Mouse (Mus musculus) urinary bladder, adult 2 months (tissue): ENCODE measurements around the gene Csnk2a1. TPM values are rescaled to one million over a fixed set of nuclear protein-coding genes. Genes with fewer than 3 reads are reported as not detected.
"Not testable (repeated sequence)": the region's sequence is repeated elsewhere in the genome, so short reads cannot be mapped to it uniquely, and the experiment has no call there.

Experiments
- DNase-seq: peaks from one replicate; pipeline ENCODE4 v3.0.0; 2022; ENCODE audit warnings: low spot score
- polyA plus RNA-seq: library from polyadenylated mRNA; depleted of rRNA; stranded (reverse); fragments of >200 nt; gene quantifications from 2 replicates; pipeline ENCODE4 v1.2.3, GENCODE M21; 2012; rRNA removed

The Csnk2a1 gene
- 53.8 and 58.6 TPM in 2 replicates for polyA plus RNA-seq

GRCm38 (mm10) chr2:152226248-152227050, at the start of gene Csnk2a1:
Csnk2a1 (plus strand) TSS chr2:152226839.
- DNase-seq = peak; percentile 80

- no peak for DNase-seq
Measured at GRCm38 (mm10) chr2:152177162-152177805, 49.4 kb upstream of the Csnk2a1 start.

DNA sequence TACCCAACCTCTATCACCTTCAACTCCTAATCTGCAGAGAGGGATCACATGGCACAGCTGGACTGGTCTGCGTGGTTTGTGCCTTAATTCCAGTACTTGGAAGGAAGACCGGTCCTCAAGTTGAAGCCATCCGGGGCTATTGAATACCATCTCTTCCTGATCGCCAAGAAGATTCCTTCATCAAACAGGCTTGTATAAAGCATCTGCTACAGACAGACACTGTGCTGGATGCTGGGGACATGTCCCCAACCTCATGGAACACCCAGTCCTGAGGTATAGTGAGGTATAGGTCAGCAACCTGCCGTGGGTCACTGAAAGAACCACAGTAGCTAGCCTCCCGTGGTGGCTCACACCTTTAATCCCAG, 48.9 kb upstream of the Csnk2a1 start:
- DNase-seq = no peak

DNA sequence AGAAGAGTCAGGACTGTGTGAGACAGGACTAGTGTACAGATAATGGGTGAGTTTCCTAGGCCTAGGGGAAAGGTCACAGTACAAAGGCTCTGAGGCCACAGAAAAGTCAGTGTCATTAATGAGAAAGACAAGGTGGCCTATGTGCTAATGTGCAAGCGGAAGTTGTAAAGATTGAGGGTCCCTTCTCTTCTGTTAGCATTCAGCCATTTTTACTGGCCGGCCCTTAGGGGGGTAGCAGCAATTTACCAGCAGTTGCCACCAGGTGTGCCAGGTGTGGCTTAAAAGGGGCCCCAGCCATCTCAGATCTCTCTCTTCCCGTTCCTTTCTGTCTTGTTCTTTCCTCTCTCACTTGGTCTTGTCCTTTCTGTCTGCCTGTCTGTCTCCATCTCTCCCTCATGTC, 48.3 kb upstream of the Csnk2a1 start:
- DNase-seq = no peak

DNA sequence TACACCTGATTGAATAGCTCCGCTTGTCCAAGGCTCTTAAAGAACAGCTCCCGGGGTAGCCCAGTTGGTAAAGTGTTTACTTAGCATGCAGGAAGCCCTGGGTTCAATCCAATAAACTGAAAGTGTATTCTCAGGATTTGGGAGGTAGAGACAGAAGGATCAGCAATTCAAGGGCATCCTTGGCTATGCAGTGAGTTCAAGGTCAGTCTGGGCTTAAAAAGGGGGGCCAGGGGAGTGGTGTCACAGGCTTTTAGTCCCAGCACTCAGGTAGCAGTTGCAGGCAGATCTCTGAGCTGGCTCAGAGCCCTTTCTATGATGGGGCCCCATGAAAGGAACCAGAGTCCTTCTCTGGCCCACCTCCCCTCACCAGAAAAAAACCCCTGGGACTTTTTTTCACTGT, 47.3 kb upstream of the Csnk2a1 start:
- no peak for DNase-seq

DNA sequence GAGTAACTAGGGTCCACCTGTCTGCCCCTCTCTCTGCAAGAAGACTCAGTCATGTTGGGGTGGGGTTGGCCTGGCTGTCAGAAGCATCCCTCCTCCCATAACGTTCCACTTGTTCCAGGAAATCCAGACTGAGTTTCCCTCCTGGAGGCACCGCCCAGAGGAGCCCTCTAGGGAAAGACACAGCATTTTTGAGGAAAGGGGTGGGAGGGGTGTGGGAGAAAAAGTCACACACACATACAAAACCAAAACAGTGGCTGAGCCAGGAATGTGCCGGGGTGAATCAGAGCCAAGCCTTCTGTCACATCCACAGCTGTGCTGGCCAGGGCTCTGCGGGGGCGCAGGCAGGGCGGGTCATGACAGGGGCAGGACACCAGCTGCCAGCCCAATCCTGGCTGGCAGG, 46.3 kb upstream of the Csnk2a1 start:
- DNase-seq = no peak

- DNase-seq = no peak
Measured at GRCm38 (mm10) chr2:152187132-152187531, 39.5 kb upstream of the Csnk2a1 start.

DNA sequence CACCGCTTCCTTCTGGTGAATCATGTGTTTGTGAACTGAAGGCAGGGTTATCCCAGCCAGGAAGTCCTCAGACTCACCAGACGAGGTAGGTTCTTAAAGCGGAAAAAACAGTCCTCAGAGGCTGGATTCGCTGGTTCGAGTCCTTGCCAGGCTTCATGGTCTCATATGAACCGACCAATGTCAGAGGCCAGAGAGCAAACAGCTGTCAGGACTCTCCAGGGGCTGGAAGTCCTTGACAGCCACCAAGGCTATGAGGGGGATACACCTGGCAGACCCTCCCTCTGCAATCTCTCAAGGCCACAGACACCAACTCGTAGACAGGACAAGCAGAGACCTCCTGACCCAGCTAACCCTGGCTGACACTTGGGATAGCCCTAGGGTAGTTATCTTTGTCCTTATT, 37.4 kb upstream of the Csnk2a1 start:
- DNase-seq = no peak

DNA sequence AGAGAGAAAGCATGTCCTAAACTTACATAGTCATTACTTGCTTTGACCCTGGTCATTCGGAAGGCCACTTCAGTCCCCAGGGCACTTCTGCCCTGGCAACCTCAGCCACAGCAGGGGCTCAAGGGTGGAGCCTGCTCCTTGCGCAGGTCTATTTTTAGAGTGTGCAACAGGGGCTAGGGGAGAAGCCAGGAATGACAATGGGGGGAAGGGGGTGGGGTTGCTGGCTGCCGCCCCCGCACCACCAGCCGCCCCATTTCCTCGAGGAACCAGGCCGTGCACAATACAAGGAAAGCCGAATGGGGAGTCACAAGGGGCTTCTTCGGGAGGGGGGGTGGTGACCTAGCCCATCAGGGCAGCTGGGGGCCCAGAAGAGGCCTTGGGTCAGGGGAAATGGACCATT, 37.0 kb upstream of the Csnk2a1 start:
- DNase-seq = no peak

DNA sequence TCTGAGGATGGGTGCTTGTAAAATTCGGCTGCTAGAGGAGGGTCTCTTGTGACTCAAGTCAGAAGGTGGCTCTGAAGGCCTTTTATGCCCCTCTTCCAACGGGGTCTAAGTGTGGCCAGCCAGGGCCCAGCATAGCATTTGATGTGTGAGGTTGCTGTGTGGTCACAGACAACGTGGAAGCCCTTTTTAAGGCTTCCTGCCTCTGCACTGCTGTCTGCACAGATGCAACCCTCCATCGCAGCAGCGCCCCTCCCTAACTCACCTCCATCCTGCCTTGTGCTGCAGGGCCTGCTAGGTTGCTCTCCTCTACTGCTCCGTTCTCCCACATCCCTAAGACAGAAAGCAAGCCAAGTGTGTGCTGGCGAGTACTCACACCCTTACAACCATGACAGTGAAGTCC, 36.5 kb upstream of the Csnk2a1 start:
- DNase-seq = no peak

- DNase-seq = no peak
Measured at GRCm38 (mm10) chr2:152192591-152193345, 33.9 kb upstream of the Csnk2a1 start.

GRCm38 (mm10) chr2:152193346-152193710, 33.3 kb upstream of the Csnk2a1 start:
- no peak for DNase-seq

- no peak for DNase-seq
Measured at GRCm38 (mm10) chr2:152194586-152194985, 32.1 kb upstream of the Csnk2a1 start.

GRCm38 (mm10) chr2:152196896-152197295, 29.7 kb upstream of the Csnk2a1 start:
- no peak for DNase-seq

DNA sequence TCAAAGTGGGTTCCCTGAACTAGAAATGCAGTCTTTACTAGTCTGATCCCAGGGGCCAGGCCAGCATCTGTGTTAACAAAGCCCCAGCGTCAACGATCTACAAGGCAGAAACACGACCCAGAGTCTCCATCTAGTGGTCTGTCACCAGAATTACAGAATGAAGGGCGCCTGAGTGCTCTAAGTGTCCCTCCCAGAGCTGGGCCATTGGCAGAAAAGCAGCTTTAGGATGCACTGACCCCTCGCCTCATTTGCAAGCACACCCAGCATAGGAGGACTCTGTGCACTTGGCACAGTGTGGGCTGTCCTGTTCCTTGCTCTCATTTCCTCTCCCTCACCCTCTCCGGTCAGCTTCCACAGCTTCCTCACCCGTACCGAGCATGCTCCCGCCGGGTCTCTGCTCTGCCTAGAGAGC, 29.3 kb upstream of the Csnk2a1 start:
- DNase-seq = no peak

- DNase-seq = not testable (repeated sequence)
Measured at GRCm38 (mm10) chr2:152206139-152206538, 20.5 kb upstream of the Csnk2a1 start.

DNA sequence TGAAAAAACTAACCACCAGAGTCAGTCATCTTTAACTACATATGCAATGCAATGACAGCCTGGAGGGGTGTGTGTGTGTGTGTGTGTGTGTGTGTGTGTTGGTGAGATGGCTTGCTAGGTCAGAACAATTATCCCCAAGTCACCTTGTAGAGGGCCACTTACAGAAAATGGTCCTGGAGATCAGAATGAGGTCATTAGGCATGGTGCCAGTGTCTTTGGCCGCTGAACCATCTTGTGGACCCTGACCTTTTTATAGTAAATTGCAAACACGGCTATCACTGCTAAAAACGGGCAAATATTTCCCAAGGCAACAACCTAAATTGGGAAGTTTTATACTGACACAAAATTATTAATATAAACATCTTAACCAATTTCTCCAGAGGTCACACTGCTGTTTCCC, 14.8 kb upstream of the Csnk2a1 start:
- no peak for DNase-seq

- DNase-seq = no peak
Measured at GRCm38 (mm10) chr2:152216975-152217374, 9.7 kb upstream of the Csnk2a1 start.

DNA sequence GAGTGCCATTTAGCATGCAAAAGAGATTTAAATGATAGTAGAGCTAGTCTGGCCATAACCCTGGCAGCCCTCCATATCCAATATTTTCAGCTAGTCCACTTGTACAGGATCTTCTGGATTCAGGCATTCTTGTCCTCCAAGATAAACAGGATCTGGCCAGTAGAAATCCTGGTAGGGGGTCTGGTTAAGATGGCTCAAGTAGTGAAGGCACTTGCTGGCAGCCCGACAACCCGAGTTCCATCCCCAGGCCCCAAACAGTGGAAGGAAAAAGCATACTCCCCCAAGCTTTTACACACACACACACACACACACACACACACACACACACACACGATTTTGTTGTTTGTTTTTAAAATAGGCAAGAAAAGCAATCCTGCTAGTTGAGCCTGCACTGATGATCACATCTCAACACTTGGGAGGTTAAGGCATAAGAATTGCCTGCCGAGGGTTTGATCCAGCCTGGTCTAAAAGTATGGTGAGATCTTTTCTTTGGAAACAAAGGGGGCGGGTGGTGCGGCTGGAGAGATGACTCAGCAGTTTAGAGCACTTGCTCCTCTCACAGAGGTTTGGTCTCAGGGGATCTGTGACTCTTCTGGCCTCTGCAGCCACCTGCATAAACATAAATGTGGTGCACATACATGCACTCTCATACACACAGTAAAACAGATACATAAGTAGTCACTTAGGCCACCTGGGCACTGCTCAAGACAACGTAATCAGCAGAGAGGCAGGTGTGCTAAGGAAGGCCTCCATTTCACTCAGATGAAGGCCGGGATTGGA, 2.9 kb upstream of the Csnk2a1 start:
- DNase-seq = no peak

- DNase-seq = no peak
Measured at GRCm38 (mm10) chr2:152225536-152225935, 1.1 kb upstream of the Csnk2a1 start.

DNA sequence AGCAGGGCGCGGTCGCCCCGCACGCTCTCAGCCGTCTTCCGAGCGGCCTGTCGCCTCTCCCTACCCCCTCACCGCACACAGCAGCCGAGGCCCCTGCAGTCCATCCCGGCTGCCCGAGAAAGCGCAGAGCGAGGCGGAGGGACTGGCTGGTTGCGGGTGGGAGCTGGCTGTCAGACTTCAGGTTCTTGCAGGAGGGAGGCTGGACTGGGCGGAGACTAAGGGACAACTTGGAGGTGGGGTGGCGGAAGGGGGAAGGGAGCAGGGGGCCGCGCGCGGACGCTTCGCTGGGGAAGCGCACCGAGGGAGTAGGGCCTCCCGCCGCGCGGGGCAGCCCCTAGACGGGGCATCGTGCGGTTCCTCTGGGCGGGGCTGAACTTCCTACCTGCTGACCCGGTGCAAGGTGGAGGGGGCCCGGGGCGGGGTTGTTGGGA, 427 bp downstream of the Csnk2a1 start:
- DNase-seq = peak; percentile 65

GRCm38 (mm10) chr2:152230046-152230445, 3.4 kb downstream of the Csnk2a1 start:
- DNase-seq = no peak
